ENCODE assay signal across 16 mouse cellular contexts in the genomic region with DNA sequence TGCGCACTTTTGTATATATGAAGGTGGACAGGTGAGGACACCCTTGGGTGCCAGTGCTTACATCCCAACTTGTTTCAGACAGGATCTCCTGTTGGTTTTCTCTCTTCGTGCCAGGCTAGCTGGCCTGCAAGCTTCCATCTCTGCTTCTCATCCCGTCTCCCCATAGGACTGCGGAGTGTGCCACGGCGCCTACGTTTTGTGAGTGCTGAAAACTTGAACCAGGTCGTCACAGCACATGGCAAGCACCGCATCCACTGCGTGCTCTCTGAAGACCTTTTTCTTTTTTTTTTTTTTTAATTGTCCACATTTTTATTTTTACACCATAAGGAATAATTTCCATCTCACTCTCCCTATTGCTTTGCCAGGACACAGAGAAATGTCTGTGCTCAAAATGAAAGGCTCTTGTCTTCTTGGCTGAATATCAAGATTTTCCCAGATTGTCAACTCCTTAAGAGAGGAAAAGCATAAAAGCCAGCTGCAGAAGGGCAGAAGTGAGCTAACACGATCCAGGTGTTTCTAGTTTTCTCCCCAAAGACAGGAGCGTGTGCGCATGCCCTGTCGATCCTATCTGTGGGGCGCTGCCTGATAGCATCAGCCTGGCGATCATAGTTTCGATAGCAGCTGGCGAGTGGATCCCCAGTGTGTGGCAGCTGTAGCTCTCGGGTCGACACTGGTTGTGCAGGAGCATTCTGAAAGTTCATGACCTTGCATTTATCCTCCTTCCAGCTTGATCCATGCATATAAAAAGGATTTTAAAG.
DNase-seq lines count a peak whose midpoint lies in the region; ATAC-seq and TF ChIP-seq lines count a peak whose summit lies in the region.
"Had no signal": no experiment of that assay in that cellular context is flagged by ENCODE, and none has a peak within 500 bp of the region (broad histone marks: within the 10 kb centered on the region; RNA-seq: fewer than 3 reads in every experiment).

No protein-coding gene starts in this region.

- no peak for TF ChIP-seq CTCF in midbrain, postnatal 0 days (IDR thresholded peaks at IDR 0.05)

- H3K9ac ChIP-seq in forebrain, embryonic 15.5 days (replicated peaks) = no peak overlapping the region
- H3K9ac ChIP-seq in midbrain, postnatal 0 days (replicated peaks; ENCODE audit: low read length, poor library complexity, severe bottlenecking) = no peak overlapping the region
- no peak overlapping the region for H3K9ac ChIP-seq in midbrain, embryonic 15.5 days
- no peak overlapping the region for H3K9ac ChIP-seq in limb, embryonic 13.5 days
- H3K9ac ChIP-seq in neural tube, embryonic 11.5 days (ENCODE audit: low read length) = no peak overlapping the region
- H3K9ac ChIP-seq in heart, embryonic 12.5 days = no peak overlapping the region
- H3K9ac ChIP-seq: forebrain, embryonic 12.5 days; heart, embryonic 15.5 days; liver, embryonic 13.5 days; midbrain, embryonic 13.5 days had no signal

- peak; percentile 26 for DNase-seq in forebrain, embryonic 10.5 days (ENCODE audit: extremely low spot score, low spot score)
- DNase-seq in midbrain, postnatal 0 days (ENCODE audit: low spot score) = peak; percentile 15
- DNase-seq in neural tube, embryonic 11.5 days (ENCODE audit: low spot score) = peak; percentile 30
- DNase-seq in frontal cortex, adult 2 months (ENCODE audit: extremely low spot score in 1 of 2, low spot score in 1 of 2) = no peak
- DNase-seq: cerebellum, adult 9-11 months; liver, embryonic 13.5 days had no signal

- ATAC-seq in forebrain, embryonic 15.5 days (replicated peaks) = no peak
- no peak for ATAC-seq in midbrain, postnatal 0 days (ENCODE audit: low FRiP score)
- no peak for ATAC-seq in midbrain, embryonic 15.5 days (replicated peaks)
- peak; percentile 73 for ATAC-seq in limb, embryonic 13.5 days (ENCODE audit: low FRiP score, low read depth)
- no peak for ATAC-seq in neural tube, embryonic 11.5 days (ENCODE audit: insufficient read depth, low FRiP score, low TSS enrichment)
- ATAC-seq in heart, embryonic 12.5 days (ENCODE audit: insufficient number of reproducible peaks, low FRiP score) = no peak
- ATAC-seq: hindbrain, embryonic 16.5 days; midbrain, embryonic 13.5 days had no signal

- no peak overlapping the region for H3K4me3 ChIP-seq in forebrain, embryonic 10.5 days
- no peak overlapping the region for H3K4me3 ChIP-seq in forebrain, embryonic 15.5 days
- H3K4me3 ChIP-seq in midbrain, postnatal 0 days (ENCODE audit: low read depth, low read length) = no peak overlapping the region
- H3K4me3 ChIP-seq in midbrain, embryonic 15.5 days = no peak overlapping the region
- peak overlapping the region; percentile 17 for H3K4me3 ChIP-seq in limb, embryonic 13.5 days
- no peak overlapping the region for H3K4me3 ChIP-seq in neural tube, embryonic 11.5 days (ENCODE audit: low read depth, low read length)
- no peak overlapping the region for H3K4me3 ChIP-seq in heart, embryonic 12.5 days
- H3K4me3 ChIP-seq: forebrain, embryonic 12.5 days; heart, embryonic 15.5 days; layer of hippocampus, adult 2 months; liver, embryonic 13.5 days; midbrain, embryonic 13.5 days had no signal

- no peak overlapping the region for H3K27ac ChIP-seq in forebrain, embryonic 10.5 days
- no peak overlapping the region for H3K27ac ChIP-seq in forebrain, embryonic 15.5 days (replicated peaks)
- no peak overlapping the region for H3K27ac ChIP-seq in midbrain, postnatal 0 days (ENCODE audit: low read depth, low read length)
- no peak overlapping the region for H3K27ac ChIP-seq in midbrain, embryonic 15.5 days
- no peak overlapping the region; the same call in 1 of the 2 replicates for H3K27ac ChIP-seq in limb, embryonic 13.5 days
- H3K27ac ChIP-seq in neural tube, embryonic 11.5 days (ENCODE audit: low read depth, low read length) = no peak overlapping the region
- no peak overlapping the region for H3K27ac ChIP-seq in heart, embryonic 12.5 days (ENCODE audit: poor library complexity, severe bottlenecking)
- H3K27ac ChIP-seq: forebrain, embryonic 12.5 days; heart, embryonic 15.5 days; layer of hippocampus, adult 2 months; midbrain, embryonic 13.5 days had no signal

- no peak overlapping the region for H3K4me2 ChIP-seq in forebrain, embryonic 15.5 days (replicated peaks)
- no peak overlapping the region for H3K4me2 ChIP-seq in midbrain, postnatal 0 days (ENCODE audit: low read depth, low read length, poor library complexity, severe bottlenecking)
- no peak overlapping the region for H3K4me2 ChIP-seq in midbrain, embryonic 15.5 days
- H3K4me2 ChIP-seq in limb, embryonic 13.5 days (replicated peaks) = peak overlapping the region; percentile 59
- no peak overlapping the region for H3K4me2 ChIP-seq in neural tube, embryonic 11.5 days (ENCODE audit: low read depth)
- no peak overlapping the region for H3K4me2 ChIP-seq in heart, embryonic 12.5 days
- H3K4me2 ChIP-seq: forebrain, embryonic 12.5 days; heart, embryonic 15.5 days; liver, embryonic 13.5 days; midbrain, embryonic 13.5 days had no signal

- no peaks in the 10 kb centered on the region for H3K9me3 ChIP-seq in forebrain, embryonic 10.5 days
- H3K9me3 ChIP-seq in forebrain, embryonic 15.5 days = no peaks in the 10 kb centered on the region
- H3K9me3 ChIP-seq in midbrain, postnatal 0 days (ENCODE audit: low read length) = no peaks in the 10 kb centered on the region
- H3K9me3 ChIP-seq in midbrain, embryonic 15.5 days = no peaks in the 10 kb centered on the region
- H3K9me3 ChIP-seq in limb, embryonic 13.5 days = no peaks in the 10 kb centered on the region
- H3K9me3 ChIP-seq in neural tube, embryonic 11.5 days (ENCODE audit: control insufficient read depth, low read length) = no peaks in the 10 kb centered on the region
- no peaks in the 10 kb centered on the region for H3K9me3 ChIP-seq in heart, embryonic 12.5 days (replicated peaks)
- H3K9me3 ChIP-seq: forebrain, embryonic 12.5 days; G1E; heart, embryonic 15.5 days; liver, embryonic 13.5 days; midbrain, embryonic 13.5 days had no signal

- H3K36me3 ChIP-seq in forebrain, embryonic 10.5 days (replicated peaks) = no peaks in the 10 kb centered on the region
- H3K36me3 ChIP-seq in forebrain, embryonic 15.5 days = no peaks in the 10 kb centered on the region
- H3K36me3 ChIP-seq in midbrain, postnatal 0 days (ENCODE audit: insufficient read depth, low read length) = no peaks in the 10 kb centered on the region
- H3K36me3 ChIP-seq in midbrain, embryonic 15.5 days (replicated peaks) = no peaks in the 10 kb centered on the region
- H3K36me3 ChIP-seq in limb, embryonic 13.5 days = no peaks in the 10 kb centered on the region
- no peaks in the 10 kb centered on the region for H3K36me3 ChIP-seq in neural tube, embryonic 11.5 days (ENCODE audit: control insufficient read depth, insufficient read depth, low read length)
- H3K36me3 ChIP-seq in heart, embryonic 12.5 days = no peaks in the 10 kb centered on the region
- H3K36me3 ChIP-seq: forebrain, embryonic 12.5 days; G1E; heart, embryonic 15.5 days; liver, embryonic 13.5 days; midbrain, embryonic 13.5 days had no signal

- no peaks in the 10 kb centered on the region for H3K4me1 ChIP-seq in forebrain, embryonic 10.5 days
- H3K4me1 ChIP-seq in forebrain, embryonic 15.5 days = no peaks in the 10 kb centered on the region
- H3K4me1 ChIP-seq in midbrain, postnatal 0 days (ENCODE audit: insufficient read depth, low read length) = no peaks in the 10 kb centered on the region
- H3K4me1 ChIP-seq in midbrain, embryonic 15.5 days = no peaks in the 10 kb centered on the region
- peaks cover 31% of the 10 kb centered on the region for H3K4me1 ChIP-seq in limb, embryonic 13.5 days
- no peaks in the 10 kb centered on the region for H3K4me1 ChIP-seq in neural tube, embryonic 11.5 days (ENCODE audit: control insufficient read depth, insufficient read depth, low read length)
- no peaks in the 10 kb centered on the region for H3K4me1 ChIP-seq in heart, embryonic 12.5 days (replicated peaks)
- H3K4me1 ChIP-seq: forebrain, embryonic 12.5 days; heart, embryonic 15.5 days; liver, embryonic 13.5 days; midbrain, embryonic 13.5 days had no signal

- WGBS in forebrain, embryonic 10.5 days = 82% methylated on average over 20 of the region's 20 CpGs
- 86% methylated on average over 20 of the region's 20 CpGs for WGBS in forebrain, embryonic 15.5 days
- WGBS in midbrain, postnatal 0 days = 81% methylated on average over 20 of the region's 20 CpGs
- WGBS in midbrain, embryonic 15.5 days = 83% methylated on average over 20 of the region's 20 CpGs
- WGBS in limb, embryonic 13.5 days = 24% methylated on average over 20 of the region's 20 CpGs
- WGBS in neural tube, embryonic 11.5 days = 82% methylated on average over 20 of the region's 20 CpGs
- 75% methylated on average over 20 of the region's 20 CpGs for WGBS in heart, embryonic 12.5 days

- no peaks in the 10 kb centered on the region for H3K27me3 ChIP-seq in forebrain, embryonic 10.5 days (ENCODE audit: poor library complexity, severe bottlenecking)
- no peaks in the 10 kb centered on the region for H3K27me3 ChIP-seq in forebrain, embryonic 15.5 days
- H3K27me3 ChIP-seq in midbrain, postnatal 0 days (ENCODE audit: insufficient read depth, low read length) = no peaks in the 10 kb centered on the region
- no peaks in the 10 kb centered on the region for H3K27me3 ChIP-seq in midbrain, embryonic 15.5 days (replicated peaks)
- peaks cover 22% of the 10 kb centered on the region for H3K27me3 ChIP-seq in limb, embryonic 13.5 days
- H3K27me3 ChIP-seq in neural tube, embryonic 11.5 days (ENCODE audit: control insufficient read depth, insufficient read depth, low read length) = no peaks in the 10 kb centered on the region
- no peaks in the 10 kb centered on the region for H3K27me3 ChIP-seq in heart, embryonic 12.5 days (replicated peaks)
- H3K27me3 ChIP-seq: forebrain, embryonic 12.5 days; heart, embryonic 15.5 days; liver, embryonic 13.5 days; midbrain, embryonic 13.5 days had no signal

Comparison
In these comparisons a context has a peak if more than half of its experiments do, and no peak if none do; other contexts are left out.
1. DNase-seq: peak in forebrain, embryonic 10.5 days (single experiment), midbrain, postnatal 0 days (single experiment) and neural tube, embryonic 11.5 days (single experiment); none in frontal cortex, adult 2 months (0 of 2).